ENCODE assay signal across 22 mouse cellular contexts in the genomic region with DNA sequence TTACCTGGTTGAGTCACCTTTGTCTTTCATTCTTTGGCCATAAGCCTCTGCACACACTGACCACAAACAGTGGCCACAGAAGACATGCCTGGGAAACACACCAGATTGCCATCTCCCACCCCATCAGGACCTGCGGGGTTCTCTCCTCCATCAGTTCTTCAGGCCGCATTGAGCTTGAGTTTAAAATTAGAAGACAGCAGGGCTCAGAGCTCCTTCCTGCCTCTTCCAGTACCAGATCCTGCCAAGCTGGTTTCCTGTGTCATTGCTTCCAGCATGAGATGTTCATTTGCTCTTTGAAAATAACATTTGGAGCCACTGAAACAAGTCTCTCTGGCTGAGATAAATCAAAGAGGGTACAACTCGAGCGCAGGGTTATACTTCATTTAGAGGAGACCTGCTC.
DNase-seq lines count a peak whose midpoint lies in the region; TF ChIP-seq lines count a peak whose summit lies in the region.
"Had no signal": no experiment of that assay in that cellular context is flagged by ENCODE, and none has a peak within 500 bp of the region (broad histone marks: within the 10 kb centered on the region; RNA-seq: fewer than 3 reads in every experiment).

No protein-coding gene starts in this region.

- peak overlapping the region; percentile 43; the same call in 1 of the 2 replicates for H3K27ac ChIP-seq in layer of hippocampus, adult 2 months
- H3K27ac ChIP-seq: embryonic facial prominence, embryonic 10.5 days; embryonic facial prominence, embryonic 13.5 days; forebrain, embryonic 13.5 days; gastrocnemius, adult 2 months; hindbrain, embryonic 12.5 days; hindbrain, embryonic 15.5 days had no signal

- no peak overlapping the region for H3K4me3 ChIP-seq in layer of hippocampus, adult 2 months
- H3K4me3 ChIP-seq: embryonic facial prominence, embryonic 10.5 days; embryonic facial prominence, embryonic 13.5 days; erythroblast, embryonic 14.5 days; forebrain, embryonic 13.5 days; gastrocnemius, adult 2 months; hindbrain, embryonic 12.5 days; hindbrain, embryonic 15.5 days had no signal

- TF ChIP-seq CTCF in layer of hippocampus, adult 2 months (conservative IDR thresholded peaks at IDR 0.05), result no peak

- DNase-seq in cerebellum, adult 11-12 months, result peak; percentile 51
- no peak for DNase-seq in cerebellum, postnatal 10 days
- peak; percentile 40 for DNase-seq in cerebellum, adult 9-10 months
- no peak for DNase-seq in cerebellum, postnatal 36 days
- DNase-seq in layer of hippocampus, adult 2 months (ENCODE audit: low spot score in 2 of 2), result peak in 1 of 2 experiments; percentile 31
- no peak for DNase-seq in layer of hippocampus, postnatal 36 days
- peak; percentile 52 for DNase-seq in cerebellum, adult 9-11 months
- DNase-seq in lung, postnatal 4 days, result no peak
- DNase-seq: adrenal gland, adult 2 months; adrenal gland, postnatal 14 days; B cell, adult 2 months; embryo, embryonic 11 days; gastrocnemius, adult 2 months; gastrocnemius, postnatal 14 days; heart, adult 11 months; kidney, adult 2 months had no signal

Comparison
In these comparisons a context has a peak if more than half of its experiments do, and no peak if none do; other contexts are left out.
1. DNase-seq: peak in cerebellum, adult 11-12 months (single experiment), cerebellum, adult 9-10 months (single experiment) and cerebellum, adult 9-11 months (single experiment); none in cerebellum, postnatal 10 days (0 of 2), cerebellum, postnatal 36 days (0 of 2), layer of hippocampus, postnatal 36 days (0 of 2) and lung, postnatal 4 days (0 of 2).